Mouse (Mus musculus): Measurements from ENCODE around the gene Gm10974. TPM values are rescaled to one million over a fixed set of nuclear protein-coding genes. Genes with fewer than 3 reads are reported as not detected.

Gm10974 gene
- polyA plus RNA-seq (2014; fragmentation: Nextera tagmentation; extraction: Ambion mirVana): not detected in 2 replicates

- no peak for ATAC-seq (ENCODE audit: low FRiP score, low TSS enrichment)
- no peak within 1 kb of the TSS for H3K4me2 ChIP-seq (ENCODE audit: low read length)
- H3K27ac ChIP-seq (replicated peaks; ENCODE audit: low read depth, low read length): no peak within 1 kb of the TSS
- H3K36me3 ChIP-seq (ENCODE audit: control insufficient read depth, insufficient read depth, low read length): no peaks in the 10 kb centered on the region
- WGBS: 68% methylated on average over 2 of the region's 2 CpGs
- H3K27me3 ChIP-seq (ENCODE audit: control insufficient read depth, insufficient read depth, low read length): no peaks in the 10 kb centered on the region
- H3K4me3 ChIP-seq (replicated peaks; ENCODE audit: low read depth, low read length): no peak within 1 kb of the TSS
- H3K9ac ChIP-seq (replicated peaks; ENCODE audit: low read length): no peak within 1 kb of the TSS
- no peak for DNase-seq
- H3K9me3 ChIP-seq (ENCODE audit: control insufficient read depth, low read length): no peaks in the 10 kb centered on the region
- no peaks in the 10 kb centered on the region for H3K4me1 ChIP-seq (ENCODE audit: control insufficient read depth, insufficient read depth, low read length)
Measured at GRCm38 (mm10) chr7:66365904-66366303, at the start of gene Gm10974. TSS of gene Gm10974 (plus strand) at chr7:66365905.

GRCm38 (mm10) chr7:66318147-66318546, 47.6 kb upstream of the Gm10974 start:
- DNase-seq: no peak
- 90% methylated on average over 6 of the region's 6 CpGs for WGBS
- peaks cover 4% of the 10 kb centered on the region; the same call in 1 of the 2 replicates for H3K4me1 ChIP-seq (ENCODE audit: control insufficient read depth, insufficient read depth, low read length)
- no peak overlapping the region for H3K4me2 ChIP-seq (ENCODE audit: low read length)
- H3K4me3 ChIP-seq (replicated peaks; ENCODE audit: low read depth, low read length): no peak overlapping the region
- no peak overlapping the region for H3K27ac ChIP-seq (replicated peaks; ENCODE audit: low read depth, low read length)
- H3K36me3 ChIP-seq (ENCODE audit: control insufficient read depth, insufficient read depth, low read length): no peaks in the 10 kb centered on the region
- no peak overlapping the region for H3K9ac ChIP-seq (replicated peaks; ENCODE audit: low read length)
- no peaks in the 10 kb centered on the region for H3K27me3 ChIP-seq (ENCODE audit: control insufficient read depth, insufficient read depth, low read length)
- no peak for ATAC-seq (ENCODE audit: low FRiP score, low TSS enrichment)
- no peaks in the 10 kb centered on the region for H3K9me3 ChIP-seq (ENCODE audit: control insufficient read depth, low read length)

- no peak for ATAC-seq (ENCODE audit: low FRiP score, low TSS enrichment)
- WGBS: 55% methylated on average over 5 of the region's 5 CpGs
Measured at GRCm38 (mm10) chr7:66320996-66321395, 44.7 kb upstream of the Gm10974 start.

GRCm38 (mm10) chr7:66323252-66324015, 42.3 kb upstream of the Gm10974 start:
- no peaks in the 10 kb centered on the region for H3K27me3 ChIP-seq (ENCODE audit: control insufficient read depth, insufficient read depth, low read length)
- ATAC-seq (ENCODE audit: low FRiP score, low TSS enrichment) (no peak), DNase-seq (no peak)
- no peaks in the 10 kb centered on the region for H3K36me3 ChIP-seq (ENCODE audit: control insufficient read depth, insufficient read depth, low read length)
- no peak overlapping the region for H3K4me3 ChIP-seq (replicated peaks; ENCODE audit: low read depth, low read length)
- no peak overlapping the region for H3K27ac ChIP-seq (replicated peaks; ENCODE audit: low read depth, low read length)
- 81% methylated on average over 9 of the region's 9 CpGs for WGBS
- H3K9ac ChIP-seq (replicated peaks; ENCODE audit: low read length): no peak overlapping the region
- H3K4me1 ChIP-seq (ENCODE audit: control insufficient read depth, insufficient read depth, low read length): peaks cover 4% of the 10 kb centered on the region; the same call in 1 of the 2 replicates
- H3K4me2 ChIP-seq (ENCODE audit: low read length): no peak overlapping the region
- H3K9me3 ChIP-seq (ENCODE audit: control insufficient read depth, low read length): no peaks in the 10 kb centered on the region

More at GRCm38 (mm10) chr7:66320996-66321395, 44.7 kb upstream of the Gm10974 start:
- no peak overlapping the region for H3K27ac ChIP-seq (replicated peaks; ENCODE audit: low read depth, low read length)
- H3K9ac ChIP-seq (replicated peaks; ENCODE audit: low read length): no peak overlapping the region
- H3K27me3 ChIP-seq (ENCODE audit: control insufficient read depth, insufficient read depth, low read length): no peaks in the 10 kb centered on the region
- DNase-seq: peak; percentile 76
- H3K4me3 ChIP-seq (replicated peaks; ENCODE audit: low read depth, low read length): no peak overlapping the region
- no peaks in the 10 kb centered on the region for H3K9me3 ChIP-seq (ENCODE audit: control insufficient read depth, low read length)
- H3K4me1 ChIP-seq (ENCODE audit: control insufficient read depth, insufficient read depth, low read length): peaks cover 4% of the 10 kb centered on the region; the same call in 1 of the 2 replicates
- H3K4me2 ChIP-seq (ENCODE audit: low read length): no peak overlapping the region
- no peaks in the 10 kb centered on the region for H3K36me3 ChIP-seq (ENCODE audit: control insufficient read depth, insufficient read depth, low read length)

- H3K9me3 ChIP-seq (ENCODE audit: control insufficient read depth, low read length): no peaks in the 10 kb centered on the region
Measured at GRCm38 (mm10) chr7:66325419-66326053, 40.2 kb upstream of the Gm10974 start.

GRCm38 (mm10) chr7:66327516-66327915, 38.2 kb upstream of the Gm10974 start:
- ATAC-seq (ENCODE audit: low FRiP score, low TSS enrichment): no peak
- WGBS: 51% methylated on average over 2 of the region's 2 CpGs
- H3K27me3 ChIP-seq (ENCODE audit: control insufficient read depth, insufficient read depth, low read length): no peaks in the 10 kb centered on the region
- H3K4me3 ChIP-seq (replicated peaks; ENCODE audit: low read depth, low read length): no peak overlapping the region
- H3K4me2 ChIP-seq (ENCODE audit: low read length): no peak overlapping the region
- H3K9ac ChIP-seq (replicated peaks; ENCODE audit: low read length): no peak overlapping the region
- no peaks in the 10 kb centered on the region for H3K36me3 ChIP-seq (ENCODE audit: control insufficient read depth, insufficient read depth, low read length)
- no peaks in the 10 kb centered on the region for H3K9me3 ChIP-seq (ENCODE audit: control insufficient read depth, low read length)
- no peaks in the 10 kb centered on the region for H3K4me1 ChIP-seq (ENCODE audit: control insufficient read depth, insufficient read depth, low read length)
- no peak for DNase-seq
- H3K27ac ChIP-seq (replicated peaks; ENCODE audit: low read depth, low read length): no peak overlapping the region

More at GRCm38 (mm10) chr7:66325419-66326053, 40.2 kb upstream of the Gm10974 start:
- H3K4me3 ChIP-seq (replicated peaks; ENCODE audit: low read depth, low read length): no peak overlapping the region
- DNase-seq (no peak), ATAC-seq (ENCODE audit: low FRiP score, low TSS enrichment) (no peak)
- no peaks in the 10 kb centered on the region for H3K36me3 ChIP-seq (ENCODE audit: control insufficient read depth, insufficient read depth, low read length)
- no peak overlapping the region for H3K27ac ChIP-seq (replicated peaks; ENCODE audit: low read depth, low read length)
- H3K27me3 ChIP-seq (ENCODE audit: control insufficient read depth, insufficient read depth, low read length): no peaks in the 10 kb centered on the region
- no peak overlapping the region for H3K9ac ChIP-seq (replicated peaks; ENCODE audit: low read length)
- 79% methylated on average over 3 of the region's 3 CpGs for WGBS
- peaks cover 4% of the 10 kb centered on the region; the same call in 1 of the 2 replicates for H3K4me1 ChIP-seq (ENCODE audit: control insufficient read depth, insufficient read depth, low read length)
- no peak overlapping the region for H3K4me2 ChIP-seq (ENCODE audit: low read length)

GRCm38 (mm10) chr7:66330610-66331009, 35.1 kb upstream of the Gm10974 start:
- no peak for ATAC-seq (ENCODE audit: low FRiP score, low TSS enrichment)
- Histone ChIP-seq H3K36me3 (ENCODE audit: control insufficient read depth, insufficient read depth, low read length) (no peaks in the 10 kb centered on the region), H3K27ac (replicated peaks; ENCODE audit: low read depth, low read length) (no peak overlapping the region), H3K4me2 (ENCODE audit: low read length) (no peak overlapping the region), H3K9ac (replicated peaks; ENCODE audit: low read length) (no peak overlapping the region), H3K4me1 (ENCODE audit: control insufficient read depth, insufficient read depth, low read length) (no peaks in the 10 kb centered on the region), H3K4me3 (replicated peaks; ENCODE audit: low read depth, low read length) (no peak overlapping the region), H3K27me3 (ENCODE audit: control insufficient read depth, insufficient read depth, low read length) (no peaks in the 10 kb centered on the region), H3K9me3 (ENCODE audit: control insufficient read depth, low read length) (no peaks in the 10 kb centered on the region)
- 90% methylated on average over 9 of the region's 9 CpGs for WGBS
- no peak for DNase-seq

- Histone ChIP-seq H3K4me1 (ENCODE audit: control insufficient read depth, insufficient read depth, low read length) (no peaks in the 10 kb centered on the region), H3K36me3 (ENCODE audit: control insufficient read depth, insufficient read depth, low read length) (no peaks in the 10 kb centered on the region), H3K27ac (replicated peaks; ENCODE audit: low read depth, low read length) (no peak overlapping the region), H3K9me3 (ENCODE audit: control insufficient read depth, low read length) (no peaks in the 10 kb centered on the region), H3K4me2 (ENCODE audit: low read length) (no peak overlapping the region), H3K4me3 (replicated peaks; ENCODE audit: low read depth, low read length) (no peak overlapping the region), H3K9ac (replicated peaks; ENCODE audit: low read length) (no peak overlapping the region), H3K27me3 (ENCODE audit: control insufficient read depth, insufficient read depth, low read length) (no peaks in the 10 kb centered on the region)
- WGBS: 86% methylated on average over 8 of the region's 8 CpGs
- DNase-seq (no peak), ATAC-seq (ENCODE audit: low FRiP score, low TSS enrichment) (no peak)
Measured at GRCm38 (mm10) chr7:66332340-66332739, 33.4 kb upstream of the Gm10974 start.

Data from midbrain, embryonic 14.5 days (tissue).